Mouse (Mus musculus): ENCODE results near the gene Gm40193. TPM values are rescaled to one million over a fixed set of nuclear protein-coding genes. Genes with fewer than 3 reads are reported as not detected.
A peak's percentile ranks its signal among the peaks of the same experiment; 100 is the strongest.

Gm40193 gene
- total and polyA plus RNA-seq, 2 experiments from 2014 or later = not detected

GRCm38 (mm10) chr11:70557545-70557944, 24.8 kb upstream of the Gm40193 start:
- Histone ChIP-seq H3K4me2 (ENCODE audit: low read depth, low read length, poor library complexity, severe bottlenecking) (no peak overlapping the region), H3K36me3 (ENCODE audit: insufficient read depth, low read length) (peaks cover 21% of the 10 kb centered on the region), H3K4me3 (ENCODE audit: low read depth, low read length) (no peak overlapping the region), H3K9me3 (ENCODE audit: low read length) (no peaks in the 10 kb centered on the region), H3K27me3 (ENCODE audit: insufficient read depth, low read length) (no peaks in the 10 kb centered on the region), H3K9ac (replicated peaks; ENCODE audit: low read length, poor library complexity, severe bottlenecking) (no peak overlapping the region), H3K27ac (ENCODE audit: low read depth, low read length) (no peak overlapping the region), H3K4me1 (ENCODE audit: insufficient read depth, low read length) (no peaks in the 10 kb centered on the region)
- no peak for ATAC-seq (ENCODE audit: low FRiP score)
- 90% methylated on average over 9 of the region's 9 CpGs for WGBS
- no peak for DNase-seq (ENCODE audit: low spot score)
- no peak; the same call in 1 of the 2 replicates for TF ChIP-seq CTCF (IDR thresholded peaks at IDR 0.05)

- H3K27ac ChIP-seq (ENCODE audit: low read depth, low read length) = no peak overlapping the region
- H3K4me1 ChIP-seq (ENCODE audit: insufficient read depth, low read length) = no peaks in the 10 kb centered on the region
- no peak for ATAC-seq (ENCODE audit: low FRiP score)
- H3K9ac ChIP-seq (replicated peaks; ENCODE audit: low read length, poor library complexity, severe bottlenecking) = no peak overlapping the region
- H3K4me3 ChIP-seq (ENCODE audit: low read depth, low read length) = no peak overlapping the region
- 38% methylated on average over 7 of the region's 7 CpGs for WGBS
- H3K4me2 ChIP-seq (ENCODE audit: low read depth, low read length, poor library complexity, severe bottlenecking) = no peak overlapping the region
- no peaks in the 10 kb centered on the region for H3K9me3 ChIP-seq (ENCODE audit: low read length)
- no peak for TF ChIP-seq CTCF (IDR thresholded peaks at IDR 0.05)
- DNase-seq (ENCODE audit: low spot score) = no peak
- peaks cover 21% of the 10 kb centered on the region for H3K36me3 ChIP-seq (ENCODE audit: insufficient read depth, low read length)
- H3K27me3 ChIP-seq (ENCODE audit: insufficient read depth, low read length) = no peaks in the 10 kb centered on the region
Observed at GRCm38 (mm10) chr11:70553940-70554339, 21.2 kb upstream of the Gm40193 start.

- no peak for ATAC-seq (ENCODE audit: low FRiP score)
Observed at GRCm38 (mm10) chr11:70551526-70551925, 18.8 kb upstream of the Gm40193 start.

GRCm38 (mm10) chr11:70544496-70544895, 11.8 kb upstream of the Gm40193 start:
- 79% methylated on average over 7 of the region's 7 CpGs for WGBS
- TF ChIP-seq CTCF (IDR thresholded peaks at IDR 0.05) = no peak
- H3K4me1 ChIP-seq (ENCODE audit: insufficient read depth, low read length) = no peaks in the 10 kb centered on the region
- DNase-seq (ENCODE audit: low spot score) = no peak
- no peak overlapping the region for H3K4me2 ChIP-seq (ENCODE audit: low read depth, low read length, poor library complexity, severe bottlenecking)
- no peak overlapping the region for H3K4me3 ChIP-seq (ENCODE audit: low read depth, low read length)
- H3K9me3 ChIP-seq (ENCODE audit: low read length) = no peaks in the 10 kb centered on the region
- H3K36me3 ChIP-seq (ENCODE audit: insufficient read depth, low read length) = no peaks in the 10 kb centered on the region
- no peak overlapping the region for H3K27ac ChIP-seq (ENCODE audit: low read depth, low read length)
- ATAC-seq (ENCODE audit: low FRiP score) = no peak
- H3K27me3 ChIP-seq (ENCODE audit: insufficient read depth, low read length) = no peaks in the 10 kb centered on the region
- H3K9ac ChIP-seq (replicated peaks; ENCODE audit: low read length, poor library complexity, severe bottlenecking) = no peak overlapping the region

More at GRCm38 (mm10) chr11:70551526-70551925, 18.8 kb upstream of the Gm40193 start:
- H3K36me3 ChIP-seq (ENCODE audit: insufficient read depth, low read length) = peaks cover 16% of the 10 kb centered on the region
- no peak overlapping the region for H3K4me2 ChIP-seq (ENCODE audit: low read depth, low read length, poor library complexity, severe bottlenecking)
- no peak overlapping the region for H3K9ac ChIP-seq (replicated peaks; ENCODE audit: low read length, poor library complexity, severe bottlenecking)
- no peak for TF ChIP-seq CTCF (IDR thresholded peaks at IDR 0.05)
- no peaks in the 10 kb centered on the region for H3K27me3 ChIP-seq (ENCODE audit: insufficient read depth, low read length)
- no peaks in the 10 kb centered on the region for H3K9me3 ChIP-seq (ENCODE audit: low read length)
- H3K27ac ChIP-seq (ENCODE audit: low read depth, low read length) = no peak overlapping the region
- WGBS = 90% methylated on average over 8 of the region's 8 CpGs
- H3K4me1 ChIP-seq (ENCODE audit: insufficient read depth, low read length) = no peaks in the 10 kb centered on the region
- no peak overlapping the region for H3K4me3 ChIP-seq (ENCODE audit: low read depth, low read length)
- no peak for DNase-seq (ENCODE audit: low spot score)

GRCm38 (mm10) chr11:70541415-70541814, 8.7 kb upstream of the Gm40193 start:
- 69% methylated on average over 5 of the region's 5 CpGs for WGBS
- Histone ChIP-seq H3K27ac (ENCODE audit: low read depth, low read length) (no peak overlapping the region), H3K36me3 (ENCODE audit: insufficient read depth, low read length) (no peaks in the 10 kb centered on the region), H3K27me3 (ENCODE audit: insufficient read depth, low read length) (no peaks in the 10 kb centered on the region), H3K9ac (replicated peaks; ENCODE audit: low read length, poor library complexity, severe bottlenecking) (no peak overlapping the region), H3K4me3 (ENCODE audit: low read depth, low read length) (peak overlapping the region; percentile 68; the same call in 1 of the 2 replicates), H3K4me1 (ENCODE audit: insufficient read depth, low read length) (no peaks in the 10 kb centered on the region), H3K9me3 (ENCODE audit: low read length) (no peaks in the 10 kb centered on the region), H3K4me2 (ENCODE audit: low read depth, low read length, poor library complexity, severe bottlenecking) (peak overlapping the region; percentile 78)
- peak; percentile 66 for DNase-seq (ENCODE audit: low spot score)
- ATAC-seq (ENCODE audit: low FRiP score) = 0 out of 2 replicates have a peak, but pooled peaks have one; percentile 39
- TF ChIP-seq CTCF (IDR thresholded peaks at IDR 0.05) = no peak

- Histone ChIP-seq H3K4me2 (ENCODE audit: low read depth, low read length, poor library complexity, severe bottlenecking) (peak overlapping the region; percentile 78), H3K4me3 (ENCODE audit: low read depth, low read length) (peak overlapping the region; percentile 68), H3K4me1 (ENCODE audit: insufficient read depth, low read length) (no peaks in the 10 kb centered on the region), H3K36me3 (ENCODE audit: insufficient read depth, low read length) (no peaks in the 10 kb centered on the region), H3K27me3 (ENCODE audit: insufficient read depth, low read length) (no peaks in the 10 kb centered on the region), H3K27ac (ENCODE audit: low read depth, low read length) (no peak overlapping the region), H3K9ac (replicated peaks; ENCODE audit: low read length, poor library complexity, severe bottlenecking) (no peak overlapping the region), H3K9me3 (ENCODE audit: low read length) (no peaks in the 10 kb centered on the region)
- no peak for TF ChIP-seq CTCF (IDR thresholded peaks at IDR 0.05)
- ATAC-seq (ENCODE audit: low FRiP score) = no peak
- 81% methylated on average over 7 of the region's 7 CpGs for WGBS
- no peak for DNase-seq (ENCODE audit: low spot score)
Observed at GRCm38 (mm10) chr11:70540928-70541327, 8.2 kb upstream of the Gm40193 start.

Data from midbrain, postnatal 0 days (tissue).